Mouse (Mus musculus): Measurements from ENCODE around the gene Cmip.

Gene Cmip

GRCm38 (mm10) chr8:117376997-117377396 is 120.1 kb downstream of the Cmip start:
- no peak for DNase-seq (ENCODE audit: low read depth, low spot score)

GRCm38 (mm10) chr8:117378625-117379024 is 121.8 kb downstream of the Cmip start:
- DNase-seq (ENCODE audit: low read depth, low spot score): no peak

DNA sequence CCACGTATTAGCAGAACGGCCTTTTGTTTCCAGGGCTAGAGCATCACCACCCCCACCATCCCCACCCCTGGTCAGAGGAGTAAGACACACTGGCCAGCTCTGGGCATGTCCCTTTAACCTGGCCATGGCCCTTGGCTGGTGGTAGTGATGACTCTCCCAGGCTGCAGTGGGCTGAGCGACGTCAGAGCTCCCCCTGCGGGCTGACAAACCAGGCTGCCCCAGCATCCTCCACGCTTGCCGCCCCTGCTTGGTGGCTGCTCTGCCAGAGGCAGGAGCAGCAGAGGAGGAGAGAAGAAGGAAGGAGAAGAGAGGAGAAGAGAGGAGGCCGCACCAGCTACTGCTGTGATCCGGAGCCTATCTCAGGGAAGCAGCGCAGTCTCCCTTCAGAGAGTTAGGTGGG is 122.3 kb downstream of the Cmip start:
- no peak for DNase-seq (ENCODE audit: low read depth, low spot score)

DNA sequence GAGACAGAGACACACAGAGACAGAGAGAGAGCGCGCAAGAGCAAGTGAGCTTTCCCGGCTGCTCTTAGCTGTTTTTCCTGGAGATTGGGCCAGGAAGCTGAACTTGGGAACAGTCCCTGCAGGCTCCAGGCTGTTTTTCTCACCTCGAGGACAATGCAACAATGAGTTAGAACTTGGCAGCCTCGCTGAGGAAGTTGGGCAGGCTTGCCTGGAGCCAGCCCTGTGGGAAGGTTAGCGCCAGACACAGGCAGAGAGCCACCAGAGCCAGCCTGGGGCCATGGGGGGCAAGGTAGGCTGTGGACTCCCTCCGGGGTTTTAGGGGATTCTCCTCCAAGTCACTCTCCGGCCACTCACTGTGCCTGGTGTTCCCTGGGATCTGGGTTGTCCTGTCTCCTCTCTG is 123.9 kb downstream of the Cmip start:
- no peak for DNase-seq (ENCODE audit: low read depth, low spot score)

GRCm38 (mm10) chr8:117386142-117386541 is 129.3 kb downstream of the Cmip start:
- DNase-seq (ENCODE audit: low read depth, low spot score): peak; percentile 47

DNA sequence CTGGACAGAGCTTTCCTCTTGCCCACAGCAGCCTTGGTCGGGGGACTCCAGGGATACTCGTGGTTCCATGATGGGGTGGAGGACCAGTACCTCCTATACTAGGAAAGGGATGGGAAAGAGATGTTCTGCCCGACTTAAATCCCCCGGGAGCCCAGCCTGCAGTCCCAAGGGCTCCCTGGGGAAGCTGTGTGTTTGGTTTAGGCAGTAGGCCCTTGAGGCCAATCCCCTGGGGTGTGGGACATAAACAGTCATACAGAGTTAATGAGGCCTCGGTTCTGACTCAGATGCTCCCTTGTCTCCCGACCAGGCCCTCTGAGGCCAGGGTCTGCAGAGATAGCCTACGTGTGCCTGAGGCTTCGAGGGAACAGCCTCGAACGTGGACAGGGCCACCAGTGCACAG is 130.8 kb downstream of the Cmip start:
- DNase-seq (ENCODE audit: low read depth, low spot score): no peak

DNA sequence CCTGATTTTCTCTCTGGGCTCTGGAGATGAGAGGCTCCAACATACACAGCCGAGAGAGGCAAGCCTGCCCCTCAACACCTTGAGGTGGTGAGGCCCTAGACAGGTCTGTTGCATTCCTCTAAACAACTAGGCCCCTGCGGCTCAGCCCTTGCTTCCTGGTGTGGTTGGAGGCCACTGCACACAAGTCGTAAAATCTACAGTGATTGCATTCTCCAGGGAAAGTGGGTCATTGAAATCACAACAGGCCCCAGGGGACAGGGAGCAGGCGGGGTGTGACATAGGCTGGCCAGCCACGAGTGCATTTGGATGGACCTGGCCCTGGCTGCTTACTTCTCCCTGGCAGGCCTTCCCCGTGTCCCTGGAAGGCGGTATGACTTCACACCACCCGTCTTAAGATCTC is 131.5 kb downstream of the Cmip start:
- no peak for DNase-seq (ENCODE audit: low read depth, low spot score)

- no peak for DNase-seq (ENCODE audit: low read depth, low spot score)
Measured at GRCm38 (mm10) chr8:117393853-117394252, 137.0 kb downstream of the Cmip start.

GRCm38 (mm10) chr8:117395055-117395454 is 138.2 kb downstream of the Cmip start:
- DNase-seq (ENCODE audit: low read depth, low spot score): peak; percentile 28

DNA sequence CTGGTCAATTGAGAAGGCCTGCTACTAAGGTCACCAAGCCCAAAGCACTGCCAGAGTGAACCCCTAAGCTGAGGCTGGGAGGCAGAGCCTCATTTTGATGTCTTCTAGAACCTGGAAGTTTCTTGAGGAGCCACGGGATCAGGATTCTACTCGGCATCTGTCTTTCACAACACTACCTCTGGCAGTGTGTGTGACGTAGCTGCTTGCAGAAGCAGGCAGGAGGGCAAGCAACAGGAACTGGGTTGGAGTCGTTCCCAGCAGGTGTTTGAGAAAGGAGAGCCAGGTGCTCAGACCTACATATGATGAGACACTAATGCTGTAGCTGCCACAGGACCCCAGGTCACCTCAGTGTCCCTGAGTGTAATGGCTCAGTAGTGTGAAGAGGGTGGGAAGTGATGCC is 140.0 kb downstream of the Cmip start:
- DNase-seq (ENCODE audit: low read depth, low spot score): no peak

DNA sequence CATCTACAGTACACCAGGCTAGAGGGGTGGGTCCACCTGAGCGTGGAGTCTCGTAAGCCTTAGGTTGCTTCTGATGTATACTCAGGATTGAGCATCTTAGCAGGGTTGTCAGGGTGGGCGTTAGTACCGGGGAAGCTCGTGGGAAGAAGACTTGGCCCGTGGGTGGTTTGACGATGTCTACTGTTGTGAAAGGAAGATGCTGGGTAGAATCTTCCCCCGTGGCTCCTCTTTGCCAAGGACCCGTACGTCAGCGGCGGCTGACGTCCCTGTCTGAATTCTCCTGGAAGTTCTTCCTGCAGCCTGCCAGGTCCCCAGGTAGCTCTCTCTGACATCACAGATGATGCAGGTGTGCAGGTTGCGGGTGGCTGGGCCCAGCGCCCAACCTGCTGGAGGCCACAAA is 140.9 kb downstream of the Cmip start:
- no peak for DNase-seq (ENCODE audit: low read depth, low spot score)

DNA sequence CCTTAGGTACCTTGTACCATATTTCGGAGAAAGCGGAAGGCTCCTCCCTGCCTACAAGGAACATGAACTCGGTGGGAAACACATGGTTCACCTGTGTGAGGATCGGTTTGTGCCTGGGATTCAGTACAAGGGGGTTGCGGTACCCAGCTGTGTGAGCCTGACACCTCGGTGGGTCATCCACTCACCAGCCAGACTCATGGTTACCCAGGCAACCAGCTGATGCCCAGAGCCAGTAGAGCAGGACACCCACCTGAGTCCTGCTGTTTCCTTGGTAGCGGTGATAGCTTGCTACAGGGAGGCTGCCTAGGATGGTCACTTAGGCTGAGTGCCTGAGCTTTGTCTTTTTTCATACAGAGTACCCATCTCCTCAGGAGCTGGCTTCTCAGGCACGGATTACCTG is 142.4 kb downstream of the Cmip start:
- DNase-seq (ENCODE audit: low read depth, low spot score): no peak

- DNase-seq (ENCODE audit: low read depth, low spot score): no peak
Measured at GRCm38 (mm10) chr8:117400820-117401219, 144.0 kb downstream of the Cmip start.

GRCm38 (mm10) chr8:117401880-117402279 is 145.0 kb downstream of the Cmip start:
- DNase-seq (ENCODE audit: low read depth, low spot score): no peak

DNA sequence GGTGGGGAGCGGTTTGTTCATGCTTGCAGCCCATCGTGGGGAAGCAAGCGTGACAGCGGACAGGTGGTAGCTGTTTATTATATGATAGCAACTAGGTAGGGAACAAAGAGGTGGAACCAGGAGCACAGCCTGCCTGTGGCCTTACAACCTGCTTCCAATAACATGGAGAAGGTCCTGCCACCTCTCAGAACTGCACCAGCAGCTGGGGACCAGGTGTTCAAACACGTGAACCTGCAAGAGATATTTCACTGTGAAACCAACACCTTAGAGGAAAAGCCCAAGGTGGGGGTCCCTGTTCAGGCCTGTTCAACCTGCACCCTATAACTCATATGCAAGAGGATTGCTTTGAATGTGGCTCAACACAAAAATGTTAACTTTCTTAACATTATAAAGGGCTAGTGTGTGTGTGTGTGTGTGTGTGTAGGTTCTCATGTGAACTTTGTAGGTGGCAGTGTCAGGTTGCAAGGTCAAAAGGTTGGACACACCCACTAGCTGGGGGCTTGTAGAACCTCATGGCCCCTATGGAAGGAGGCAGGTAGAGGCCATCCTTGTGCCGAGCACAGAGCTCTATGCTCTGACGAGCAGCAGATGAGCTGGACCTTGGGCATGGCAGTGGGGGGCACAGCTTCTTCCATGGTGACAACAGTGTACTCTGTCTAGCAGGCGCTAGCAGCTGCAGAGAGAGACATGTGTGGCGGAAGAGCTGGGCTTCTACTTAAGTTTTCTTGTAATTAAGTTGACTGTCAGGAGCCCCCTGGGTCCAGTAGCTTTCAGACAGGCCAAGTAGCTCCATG is 146.2 kb downstream of the Cmip start:
- DNase-seq (ENCODE audit: low read depth, low spot score): no peak

DNA sequence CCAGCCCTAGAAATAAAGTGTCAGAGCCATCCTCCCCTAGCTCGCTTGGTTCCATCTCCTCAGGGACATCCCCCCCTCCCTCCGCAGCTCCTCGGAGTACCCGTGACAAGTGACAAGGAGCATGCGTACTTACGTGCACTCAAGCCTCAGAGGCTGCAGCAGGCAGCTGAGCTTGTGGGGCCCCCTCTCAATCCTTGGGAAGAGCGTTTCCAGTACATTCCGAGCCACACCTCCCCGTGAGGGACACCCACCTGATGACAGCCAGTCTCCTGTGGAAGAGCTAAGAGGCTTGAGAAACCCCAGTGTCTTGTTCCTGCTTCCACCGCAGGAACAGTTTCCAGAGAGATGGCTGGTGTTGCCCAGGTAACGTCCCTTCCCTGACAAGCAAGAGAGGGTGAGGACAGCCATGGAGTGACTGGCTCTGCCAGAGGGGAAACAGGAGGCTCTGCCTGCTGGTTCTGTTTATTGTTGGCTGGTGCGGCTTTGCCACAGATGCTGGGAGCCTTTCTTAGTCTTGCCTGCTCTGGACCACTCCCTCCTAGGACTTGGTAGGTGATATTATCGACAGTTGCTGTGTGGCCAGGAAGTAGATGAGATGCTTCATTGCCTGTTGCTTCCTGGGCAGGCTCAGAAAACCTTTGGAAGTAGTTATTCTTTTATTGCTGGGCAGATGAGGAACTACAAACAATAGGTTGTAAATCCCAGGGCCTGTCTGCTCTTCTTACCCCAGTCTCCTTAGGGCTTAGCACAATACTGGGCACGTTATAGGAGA is 147.0 kb downstream of the Cmip start:
- no peak for DNase-seq (ENCODE audit: low read depth, low spot score)

DNA sequence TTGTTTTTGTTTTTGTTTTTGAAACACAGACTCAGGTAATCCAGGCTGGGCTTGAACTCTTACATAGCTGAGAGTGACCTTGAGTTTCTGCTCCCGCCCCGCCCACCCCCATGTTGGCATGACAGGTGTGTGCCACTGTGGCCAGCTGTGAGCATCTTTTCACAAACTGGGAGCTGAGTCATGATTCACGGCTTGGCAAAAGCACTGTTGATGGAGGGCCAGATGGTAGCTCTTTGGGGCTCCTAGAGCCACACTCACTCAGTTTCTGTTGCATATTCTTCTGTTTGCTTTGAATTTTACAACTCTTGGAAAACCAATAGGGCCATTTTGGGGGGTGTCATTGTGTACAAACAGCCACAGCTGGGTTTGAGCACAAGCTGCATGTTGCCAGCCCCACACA is 149.2 kb downstream of the Cmip start:
- peak; percentile 52 for DNase-seq (ENCODE audit: low read depth, low spot score)

GRCm38 (mm10) chr8:117408634-117409033 is 151.8 kb downstream of the Cmip start:
- no peak for DNase-seq (ENCODE audit: low read depth, low spot score)

GRCm38 (mm10) chr8:117409056-117409455 is 152.2 kb downstream of the Cmip start:
- no peak for DNase-seq (ENCODE audit: low read depth, low spot score)

GRCm38 (mm10) chr8:117410391-117410790 is 153.5 kb downstream of the Cmip start:
- DNase-seq (ENCODE audit: low read depth, low spot score): no peak

DNA sequence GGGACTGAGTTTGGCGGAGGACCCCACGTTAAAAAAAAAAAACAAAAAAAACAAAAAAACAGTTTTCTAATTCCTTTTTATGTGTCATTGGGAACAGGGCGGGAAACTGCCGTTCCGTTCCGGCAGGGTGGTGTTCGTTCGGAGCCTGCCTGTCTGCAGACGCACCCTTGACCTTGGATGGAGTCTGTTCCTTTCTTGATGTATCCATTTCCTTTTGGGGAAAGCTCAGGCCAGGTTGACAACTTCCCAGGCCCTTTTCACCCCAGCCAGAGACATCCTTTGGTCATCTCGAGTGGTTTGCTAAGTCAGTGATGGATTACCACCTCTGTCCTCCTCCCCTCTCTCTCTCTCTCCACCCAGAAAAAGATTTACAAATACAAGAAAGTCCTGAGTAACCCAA is 154.0 kb downstream of the Cmip start:
- DNase-seq (ENCODE audit: low read depth, low spot score): no peak

- no peak for DNase-seq (ENCODE audit: low read depth, low spot score)
Measured at GRCm38 (mm10) chr8:117412232-117412631, 155.4 kb downstream of the Cmip start.

GRCm38 (mm10) chr8:117417830-117418229 is 161.0 kb downstream of the Cmip start:
- no peak for DNase-seq (ENCODE audit: low read depth, low spot score)

Data from 3T3-L1 (cell line).